Mouse (Mus musculus): ENCODE data around the gene Smg9. TPM values are rescaled to one million over a fixed set of nuclear protein-coding genes. Genes with fewer than 3 reads are reported as not detected.

Gene Smg9
- total RNA-seq, 4 experiments from 2014 or later: 8.8 to 10.4 (median 9.9) TPM

- DNase-seq (ENCODE audit: low spot score in 2 of 2): peak in 1 of 2 experiments; percentile 30
Observed at GRCm38 (mm10) chr7:24441785-24442184, 42.4 kb downstream of the Smg9 start.

GRCm38 (mm10) chr7:24442313-24442712, 42.9 kb downstream of the Smg9 start:
- DNase-seq (ENCODE audit: low spot score in 2 of 2): no peak

- no peak for DNase-seq (ENCODE audit: low spot score in 2 of 2)
Observed at GRCm38 (mm10) chr7:24445266-24445926, 46.0 kb downstream of the Smg9 start.

- no peak for DNase-seq (ENCODE audit: low spot score in 2 of 2)
Observed at GRCm38 (mm10) chr7:24446697-24447340, 47.4 kb downstream of the Smg9 start.

GRCm38 (mm10) chr7:24448782-24449517, 49.5 kb downstream of the Smg9 start:
- no peak for DNase-seq (ENCODE audit: low spot score in 2 of 2)

- no peak for DNase-seq (ENCODE audit: low spot score in 2 of 2)
Observed at GRCm38 (mm10) chr7:24450585-24451017, 51.2 kb downstream of the Smg9 start.

GRCm38 (mm10) chr7:24451855-24452311, 52.5 kb downstream of the Smg9 start, which contains the start of gene Irgc1:
TSS of gene Irgc1 (minus strand) at chr7:24452297.
- no peak for DNase-seq (ENCODE audit: low spot score in 2 of 2)

- DNase-seq (ENCODE audit: low spot score in 2 of 2): no peak
Observed at GRCm38 (mm10) chr7:24454199-24454598, 54.8 kb downstream of the Smg9 start.

GRCm38 (mm10) chr7:24455726-24456125, 56.3 kb downstream of the Smg9 start:
- DNase-seq (ENCODE audit: low spot score in 2 of 2): no peak

- DNase-seq (ENCODE audit: low spot score in 2 of 2): no peak
Observed at GRCm38 (mm10) chr7:24457726-24458370, 58.4 kb downstream of the Smg9 start.

GRCm38 (mm10) chr7:24459440-24459839, 60.0 kb downstream of the Smg9 start:
- no peak for DNase-seq (ENCODE audit: low spot score in 2 of 2)

GRCm38 (mm10) chr7:24459843-24460242, 60.4 kb downstream of the Smg9 start:
- DNase-seq (ENCODE audit: low spot score in 2 of 2): no peak

- DNase-seq (ENCODE audit: low spot score in 2 of 2): no peak
Observed at GRCm38 (mm10) chr7:24461376-24462051, 62.1 kb downstream of the Smg9 start.

- no peak for DNase-seq (ENCODE audit: low spot score in 2 of 2)
Observed at GRCm38 (mm10) chr7:24462388-24463319, 63.2 kb downstream of the Smg9 start, which contains the start of gene Plaur. TSS of gene Plaur (plus strand) at chr7:24462484.

GRCm38 (mm10) chr7:24466835-24467234, 67.4 kb downstream of the Smg9 start:
- DNase-seq (ENCODE audit: low spot score in 2 of 2): no peak

- DNase-seq (ENCODE audit: low spot score in 2 of 2): no peak
Observed at GRCm38 (mm10) chr7:24467886-24468285, 68.5 kb downstream of the Smg9 start.

- no peak for DNase-seq (ENCODE audit: low spot score in 2 of 2)
Observed at GRCm38 (mm10) chr7:24469126-24469525, 69.7 kb downstream of the Smg9 start.

GRCm38 (mm10) chr7:24470356-24470755, 70.9 kb downstream of the Smg9 start:
- no peak for DNase-seq (ENCODE audit: low spot score in 2 of 2)
